Mouse (Mus musculus): Measurements from ENCODE around the gene Zfp933. TPM values are rescaled to one million over a fixed set of nuclear protein-coding genes. Genes with fewer than 3 reads are reported as not detected.
"Not testable (repeated sequence)": the region's sequence is repeated elsewhere in the genome, so short reads cannot be mapped to it uniquely, and the experiment has no call there.

Zfp933 gene
- total RNA-seq, 1 experiment = 4.9 TPM

GRCm38 (mm10) chr4:147814592-147815167, 33.5 kb downstream of the Zfp933 start:
- DNase-seq (ENCODE audit: low read depth, low spot score) = no peak
- TF ChIP-seq MAFK (IDR thresholded peaks at IDR 0.05; ENCODE audit: insufficient read depth, low read depth, low read length) (no peak), ZC3H11A (IDR thresholded peaks at IDR 0.05; ENCODE audit: borderline replicate concordance, low read depth, low read length) (0 out of 2 replicates have a peak, but pooled peaks have one; percentile 5), HCFC1 (IDR thresholded peaks at IDR 0.05; ENCODE audit: borderline replicate concordance, insufficient read depth, low read length) (no peak), ZNF384 (IDR thresholded peaks at IDR 0.05; ENCODE audit: low read depth, low read length) (peak; percentile 95), CHD2 (IDR thresholded peaks at IDR 0.05; ENCODE audit: low read depth, low read length) (no peak)

GRCm38 (mm10) chr4:147813249-147813765, 34.9 kb downstream of the Zfp933 start:
- in situ Hi-C loops (cut with MboI; ENCODE audit: low sequenced_read_pairs in 2 of 2, unreplicated experiment in 2 of 2) = loop anchor here (10.0 to 25.0 kb wide), 2 partner anchors 376 to 379 kb away; no protein-coding TSS in a partner anchor
- no peak for TF ChIP-seq ZC3H11A (IDR thresholded peaks at IDR 0.05; ENCODE audit: borderline replicate concordance, low read depth, low read length)
- no peak for TF ChIP-seq HCFC1 (IDR thresholded peaks at IDR 0.05; ENCODE audit: borderline replicate concordance, insufficient read depth, low read length)
- TF ChIP-seq CHD2 (IDR thresholded peaks at IDR 0.05; ENCODE audit: low read depth, low read length) = no peak
- no peak for TF ChIP-seq MAFK (IDR thresholded peaks at IDR 0.05; ENCODE audit: insufficient read depth, low read depth, low read length)
- no peaks in the 10 kb centered on the region for H3K36me3 ChIP-seq (ENCODE audit: control insufficient read depth, insufficient read depth, low read length, poor library complexity, severe bottlenecking)

More at GRCm38 (mm10) chr4:147814592-147815167, 33.5 kb downstream of the Zfp933 start:
- Histone ChIP-seq H3K9me3 (ENCODE audit: control insufficient read depth, insufficient read depth, low read depth, low read length) (no peaks in the 10 kb centered on the region), H3K9ac (ENCODE audit: insufficient read depth, low read depth, low read length, poor library complexity, severe bottlenecking) (no peak overlapping the region), H3K36me3 (ENCODE audit: control insufficient read depth, insufficient read depth, low read length, poor library complexity, severe bottlenecking) (no peaks in the 10 kb centered on the region), H3K4me1 (ENCODE audit: control insufficient read depth in 2 of 2, insufficient read depth in 2 of 2, low read length in 2 of 2, poor library complexity in 1 of 2) (no peaks in the 10 kb centered on the region), H3K27ac (ENCODE audit: insufficient read depth, low read depth, low read length, poor library complexity, severe bottlenecking) (no peak overlapping the region), H3K4me3 (ENCODE audit: insufficient read depth in 1 of 2, low read depth in 1 of 2, low read length in 2 of 2, poor library complexity in 1 of 2, severe bottlenecking in 1 of 2) (no peak overlapping the region)
- in situ Hi-C loops (cut with MboI; ENCODE audit: low sequenced_read_pairs in 2 of 2, unreplicated experiment in 2 of 2) = loop anchor here (10.0 to 25.0 kb wide), 2 partner anchors 377 to 380 kb away; no protein-coding TSS in a partner anchor

GRCm38 (mm10) chr4:147809966-147810304, 38.2 kb downstream of the Zfp933 start:
- H3K36me3 ChIP-seq (ENCODE audit: control insufficient read depth, insufficient read depth, low read length, poor library complexity, severe bottlenecking); H3K9me3 ChIP-seq (ENCODE audit: control insufficient read depth, insufficient read depth, low read depth, low read length); H3K27ac ChIP-seq (ENCODE audit: insufficient read depth, low read depth, low read length, poor library complexity, severe bottlenecking); DNase-seq (ENCODE audit: low read depth, low spot score); H3K9ac ChIP-seq (ENCODE audit: insufficient read depth, low read depth, low read length, poor library complexity, severe bottlenecking); H3K4me1 ChIP-seq (ENCODE audit: control insufficient read depth in 2 of 2, insufficient read depth in 2 of 2, low read length in 2 of 2, poor library complexity in 1 of 2): not testable (repeated sequence)
- H3K4me3 ChIP-seq (ENCODE audit: insufficient read depth in 1 of 2, low read depth in 1 of 2, low read length in 2 of 2, poor library complexity in 1 of 2, severe bottlenecking in 1 of 2) = peak overlapping the region; percentile 47 to 66; a peak in 3 of 4 replicates
- in situ Hi-C loops (cut with MboI; ENCODE audit: low sequenced_read_pairs in 2 of 2, unreplicated experiment in 2 of 2) = loop anchor here (10.0 to 25.0 kb wide), 2 partner anchors 373 to 375 kb away; no protein-coding TSS in a partner anchor

More at GRCm38 (mm10) chr4:147813249-147813765, 34.9 kb downstream of the Zfp933 start:
- no peak for DNase-seq (ENCODE audit: low read depth, low spot score)
- Histone ChIP-seq H3K4me1 (ENCODE audit: control insufficient read depth in 2 of 2, insufficient read depth in 2 of 2, low read length in 2 of 2, poor library complexity in 1 of 2) (no peaks in the 10 kb centered on the region), H3K27ac (ENCODE audit: insufficient read depth, low read depth, low read length, poor library complexity, severe bottlenecking) (no peak overlapping the region), H3K9ac (ENCODE audit: insufficient read depth, low read depth, low read length, poor library complexity, severe bottlenecking) (no peak overlapping the region), H3K4me3 (ENCODE audit: insufficient read depth in 1 of 2, low read depth in 1 of 2, low read length in 2 of 2, poor library complexity in 1 of 2, severe bottlenecking in 1 of 2) (no peak overlapping the region), H3K9me3 (ENCODE audit: control insufficient read depth, insufficient read depth, low read depth, low read length) (no peaks in the 10 kb centered on the region)

GRCm38 (mm10) chr4:147809292-147809965, 38.7 kb downstream of the Zfp933 start, which contains the start of gene Zfp984:
Gene Zfp984 (minus strand): TSS chr4:147809788.
- peak within 1 kb of the TSS; percentile 63 for H3K9ac ChIP-seq (ENCODE audit: insufficient read depth, low read depth, low read length, poor library complexity, severe bottlenecking)
- not testable (repeated sequence) for H3K4me1 ChIP-seq (ENCODE audit: control insufficient read depth in 2 of 2, insufficient read depth in 2 of 2, low read length in 2 of 2, poor library complexity in 1 of 2); H3K36me3 ChIP-seq (ENCODE audit: control insufficient read depth, insufficient read depth, low read length, poor library complexity, severe bottlenecking); H3K9me3 ChIP-seq (ENCODE audit: control insufficient read depth, insufficient read depth, low read depth, low read length)
- H3K27ac ChIP-seq (ENCODE audit: insufficient read depth, low read depth, low read length, poor library complexity, severe bottlenecking) = 0 out of 2 replicates have a peak within 1 kb of the TSS, but pooled peaks have one; percentile 71
- DNase-seq (ENCODE audit: low read depth, low spot score) = peak; percentile 70
- H3K4me3 ChIP-seq (ENCODE audit: insufficient read depth in 1 of 2, low read depth in 1 of 2, low read length in 2 of 2, poor library complexity in 1 of 2, severe bottlenecking in 1 of 2) = peak within 1 kb of the TSS; percentile 47 to 66
- in situ Hi-C loops (cut with MboI; ENCODE audit: low sequenced_read_pairs in 2 of 2, unreplicated experiment in 2 of 2) = loop anchor here in 1 of 2 experiments (25.0 kb wide), 1 partner anchor 372 kb away; no protein-coding TSS in a partner anchor

- not testable (repeated sequence) for H3K4me1 ChIP-seq (ENCODE audit: control insufficient read depth in 2 of 2, insufficient read depth in 2 of 2, low read length in 2 of 2, poor library complexity in 1 of 2); H3K36me3 ChIP-seq (ENCODE audit: control insufficient read depth, insufficient read depth, low read length, poor library complexity, severe bottlenecking); H3K9me3 ChIP-seq (ENCODE audit: control insufficient read depth, insufficient read depth, low read depth, low read length); DNase-seq (ENCODE audit: low read depth, low spot score); H3K9ac ChIP-seq (ENCODE audit: insufficient read depth, low read depth, low read length, poor library complexity, severe bottlenecking); H3K27ac ChIP-seq (ENCODE audit: insufficient read depth, low read depth, low read length, poor library complexity, severe bottlenecking)
- H3K4me3 ChIP-seq (ENCODE audit: insufficient read depth in 1 of 2, low read depth in 1 of 2, low read length in 2 of 2, poor library complexity in 1 of 2, severe bottlenecking in 1 of 2) = peak overlapping the region; percentile 47 to 66; a peak in 3 of 4 replicates
- in situ Hi-C loops (cut with MboI; ENCODE audit: low sequenced_read_pairs in 2 of 2, unreplicated experiment in 2 of 2) = loop anchor here in 1 of 2 experiments (25.0 kb wide), 1 partner anchor 371 kb away; no protein-coding TSS in a partner anchor
These were observed 39.7 kb downstream of the Zfp933 start for GRCm38 (mm10) chr4:147808483-147808882.

- not testable (repeated sequence) for H3K9ac ChIP-seq (ENCODE audit: insufficient read depth, low read depth, low read length, poor library complexity, severe bottlenecking); H3K36me3 ChIP-seq (ENCODE audit: control insufficient read depth, insufficient read depth, low read length, poor library complexity, severe bottlenecking); H3K27ac ChIP-seq (ENCODE audit: insufficient read depth, low read depth, low read length, poor library complexity, severe bottlenecking); H3K9me3 ChIP-seq (ENCODE audit: control insufficient read depth, insufficient read depth, low read depth, low read length); H3K4me1 ChIP-seq (ENCODE audit: control insufficient read depth in 2 of 2, insufficient read depth in 2 of 2, low read length in 2 of 2, poor library complexity in 1 of 2); DNase-seq (ENCODE audit: low read depth, low spot score); H3K4me3 ChIP-seq (ENCODE audit: insufficient read depth in 1 of 2, low read depth in 1 of 2, low read length in 2 of 2, poor library complexity in 1 of 2, severe bottlenecking in 1 of 2)
- in situ Hi-C loops (cut with MboI; ENCODE audit: low sequenced_read_pairs in 2 of 2, unreplicated experiment in 2 of 2) = loop anchor here (10.0 kb wide), 1 partner anchor 271 kb away; no protein-coding TSS in a partner anchor
These were observed 52.9 kb downstream of the Zfp933 start for GRCm38 (mm10) chr4:147795308-147795707.
